Mouse (Mus musculus) cortical plate, adult 2 months (tissue): Measurements from ENCODE around the gene Spta1.

ENCODE experiments used
- CTCF ChIP-seq: fragments of 200-500 bp; IDR thresholded peaks from 2 replicates; pipeline ENCODE4 v1.5.1; 2011; ENCODE audit warnings: mild to moderate bottlenecking, control low read depth, low read length; ENCODE audit not compliant: insufficient read depth; ENCODE audit errors: extremely low read depth
- POLR2A ChIP-seq: fragments of 200-500 bp; IDR thresholded peaks from 2 replicates; pipeline ENCODE4 v1.6.1; 2011; ENCODE audit warnings: mild to moderate bottlenecking, low read length, control low read depth; ENCODE audit not compliant: insufficient read depth; ENCODE audit errors: extremely low read depth

GRCm38 (mm10) chr1:174157622-174158021 is 15.0 kb upstream of the Spta1 start:
- no peak for TF ChIP-seq CTCF
- TF ChIP-seq POLR2A, result no peak
